ENCODE assay signal across 19 mouse cellular contexts in the genomic region with DNA sequence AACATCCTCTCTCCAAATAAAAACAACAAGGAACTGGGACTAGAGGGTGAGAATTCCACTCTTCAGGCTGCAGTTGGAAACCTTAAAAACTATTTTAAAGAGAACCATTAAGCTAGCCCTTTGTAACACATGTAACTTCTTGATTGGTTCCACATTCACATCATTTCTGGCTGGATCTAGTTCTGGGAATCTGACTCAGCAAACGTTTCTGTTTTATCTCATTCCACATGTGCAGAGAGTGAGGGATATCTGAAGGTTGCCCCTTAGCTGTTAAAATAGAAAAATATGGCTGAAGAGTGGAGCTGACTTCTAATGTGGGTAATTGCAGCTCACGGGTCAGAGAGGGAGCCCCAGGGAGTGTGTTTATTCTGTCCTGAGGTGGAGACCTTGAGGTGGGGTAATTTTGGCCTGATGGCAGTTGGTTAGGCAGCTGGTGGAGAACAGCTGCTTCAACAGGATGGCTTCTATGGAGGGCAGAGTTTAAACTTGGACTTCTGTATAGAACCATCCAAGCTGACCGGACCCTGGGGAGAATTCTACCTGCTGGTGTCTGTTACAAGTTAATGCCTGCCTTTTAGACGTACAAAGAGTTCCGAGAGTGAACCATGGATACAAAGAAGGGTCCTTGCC.
DNase-seq lines count a peak whose midpoint lies in the region; ATAC-seq lines count a peak whose summit lies in the region.
"Had no signal": no experiment of that assay in that cellular context is flagged by ENCODE, and none has a peak within 500 bp of the region (broad histone marks: within the 10 kb centered on the region; RNA-seq: fewer than 3 reads in every experiment).

No protein-coding gene starts in this region.

- H3K36me3 ChIP-seq in kidney, embryonic 15.5 days, result no peaks in the 10 kb centered on the region
- no peaks in the 10 kb centered on the region for H3K36me3 ChIP-seq in embryonic facial prominence, embryonic 14.5 days (ENCODE audit: control insufficient read depth, insufficient read depth, low read length)
- H3K36me3 ChIP-seq in liver, embryonic 11.5 days (ENCODE audit: control insufficient read depth, insufficient read depth, low read length), result no peaks in the 10 kb centered on the region
- H3K36me3 ChIP-seq in hindbrain, embryonic 16.5 days (ENCODE audit: control insufficient read depth, insufficient read depth, low read length), result no peaks in the 10 kb centered on the region
- H3K36me3 ChIP-seq: forebrain, embryonic 10.5 days had no signal

- H3K4me2 ChIP-seq in kidney, embryonic 15.5 days, result no peak overlapping the region
- no peak overlapping the region for H3K4me2 ChIP-seq in embryonic facial prominence, embryonic 14.5 days (ENCODE audit: low read depth, low read length)
- 0 out of 2 replicates have a peak overlapping the region, but pooled peaks have one; percentile 5 for H3K4me2 ChIP-seq in liver, embryonic 11.5 days
- no peak overlapping the region for H3K4me2 ChIP-seq in hindbrain, embryonic 16.5 days (ENCODE audit: low read length)
- H3K4me2 ChIP-seq: hindbrain, embryonic 14.5 days had no signal

- H3K27me3 ChIP-seq in kidney, embryonic 15.5 days, result peaks cover 12% of the 10 kb centered on the region; the same call in 1 of the 2 replicates
- H3K27me3 ChIP-seq in embryonic facial prominence, embryonic 14.5 days (replicated peaks; ENCODE audit: control insufficient read depth, insufficient read depth, low read length), result 0 out of 2 replicates have a peak, but pooled peaks cover 3% of the 10 kb centered on the region
- no peaks in the 10 kb centered on the region for H3K27me3 ChIP-seq in liver, embryonic 11.5 days (replicated peaks; ENCODE audit: control insufficient read depth, insufficient read depth, low read length)
- no peaks in the 10 kb centered on the region for H3K27me3 ChIP-seq in hindbrain, embryonic 16.5 days (replicated peaks; ENCODE audit: control insufficient read depth, insufficient read depth, low read length)

- H3K9me3 ChIP-seq in kidney, embryonic 15.5 days (replicated peaks), result no peaks in the 10 kb centered on the region
- no peaks in the 10 kb centered on the region for H3K9me3 ChIP-seq in embryonic facial prominence, embryonic 14.5 days (ENCODE audit: control insufficient read depth, low read length)
- H3K9me3 ChIP-seq in liver, embryonic 11.5 days (ENCODE audit: control insufficient read depth, low read length), result no peaks in the 10 kb centered on the region
- H3K9me3 ChIP-seq in hindbrain, embryonic 16.5 days (ENCODE audit: control insufficient read depth, low read length), result no peaks in the 10 kb centered on the region
- H3K9me3 ChIP-seq: forebrain, embryonic 10.5 days had no signal

- no peak overlapping the region for H3K9ac ChIP-seq in kidney, embryonic 15.5 days
- no peak overlapping the region for H3K9ac ChIP-seq in embryonic facial prominence, embryonic 14.5 days (ENCODE audit: low read depth, low read length)
- no peak overlapping the region for H3K9ac ChIP-seq in liver, embryonic 11.5 days (ENCODE audit: low read depth, low read length)
- H3K9ac ChIP-seq in hindbrain, embryonic 16.5 days (ENCODE audit: low read depth, low read length), result no peak overlapping the region
- H3K9ac ChIP-seq: hindbrain, embryonic 14.5 days had no signal

- DNase-seq in kidney, postnatal 4 days, result no peak
- peak; percentile 64 for DNase-seq in embryonic facial prominence, embryonic 14.5 days (ENCODE audit: low spot score)
- no peak for DNase-seq in liver, embryonic 11.5 days (ENCODE audit: low spot score)
- DNase-seq in adrenal gland, postnatal 14 days, result no peak
- DNase-seq in spleen, postnatal 10 days (ENCODE audit: low spot score in 2 of 2), result no peak
- no peak for DNase-seq in right cerebral cortex, postnatal 10 days (ENCODE audit: low spot score in 2 of 2)
- DNase-seq: adrenal gland, adult 8-10 months; cerebellum, postnatal 36 days; gastrocnemius, postnatal 14 days; kidney, adult 2 months; layer of hippocampus, adult 9-11 months; left cerebral cortex, postnatal 4 days; right cerebral cortex, adult 18-20 months; thymus, postnatal 14 days had no signal

- no peak overlapping the region for H3K4me3 ChIP-seq in kidney, embryonic 15.5 days (replicated peaks)
- H3K4me3 ChIP-seq in embryonic facial prominence, embryonic 14.5 days (ENCODE audit: low read depth, low read length), result no peak overlapping the region
- no peak overlapping the region for H3K4me3 ChIP-seq in liver, embryonic 11.5 days (ENCODE audit: low read depth, low read length)
- H3K4me3 ChIP-seq in hindbrain, embryonic 16.5 days (ENCODE audit: low read length), result no peak overlapping the region
- H3K4me3 ChIP-seq: forebrain, embryonic 10.5 days had no signal

- no peak overlapping the region for H3K27ac ChIP-seq in kidney, embryonic 15.5 days
- H3K27ac ChIP-seq in embryonic facial prominence, embryonic 14.5 days (replicated peaks; ENCODE audit: low read depth, low read length), result peak overlapping the region; percentile 64
- H3K27ac ChIP-seq in liver, embryonic 11.5 days (ENCODE audit: low read depth, low read length), result peak overlapping the region; percentile 74
- no peak overlapping the region for H3K27ac ChIP-seq in hindbrain, embryonic 16.5 days (ENCODE audit: low read depth, low read length)
- H3K27ac ChIP-seq: forebrain, embryonic 10.5 days; hindbrain, embryonic 14.5 days; macrophage had no signal

- peak; percentile 29; the same call in 1 of the 2 replicates for ATAC-seq in kidney, embryonic 15.5 days (replicated peaks; ENCODE audit: low FRiP score)
- ATAC-seq in embryonic facial prominence, embryonic 14.5 days (ENCODE audit: low read depth), result peak; percentile 41; the same call in 1 of the 2 replicates
- ATAC-seq in liver, embryonic 11.5 days (replicated peaks; ENCODE audit: low FRiP score), result peak; percentile 82
- no peak for ATAC-seq in hindbrain, embryonic 16.5 days

- H3K4me1 ChIP-seq in kidney, embryonic 15.5 days, result 0 out of 2 replicates have a peak, but pooled peaks cover 3% of the 10 kb centered on the region
- no peaks in the 10 kb centered on the region for H3K4me1 ChIP-seq in embryonic facial prominence, embryonic 14.5 days (ENCODE audit: control insufficient read depth, insufficient read depth, low read length)
- H3K4me1 ChIP-seq in liver, embryonic 11.5 days (replicated peaks; ENCODE audit: control insufficient read depth, insufficient read depth, low read length), result peaks cover 4% of the 10 kb centered on the region
- H3K4me1 ChIP-seq in hindbrain, embryonic 16.5 days (ENCODE audit: control insufficient read depth, insufficient read depth, low read depth, low read length), result no peaks in the 10 kb centered on the region
- H3K4me1 ChIP-seq: forebrain, embryonic 10.5 days had no signal

- 45% methylated on average over 5 of the region's 5 CpGs for WGBS in kidney, embryonic 15.5 days
- WGBS in embryonic facial prominence, embryonic 14.5 days, result 44% methylated on average over 5 of the region's 5 CpGs
- WGBS in liver, embryonic 11.5 days, result 55% methylated on average over 5 of the region's 5 CpGs
- WGBS in hindbrain, embryonic 16.5 days, result 76% methylated on average over 5 of the region's 5 CpGs

Comparison
In these comparisons a context has a peak if more than half of its experiments do, and no peak if none do; other contexts are left out.
1. H3K27ac ChIP-seq: peak in embryonic facial prominence, embryonic 14.5 days (single experiment) and liver, embryonic 11.5 days (single experiment); none in kidney, embryonic 15.5 days (single experiment) and hindbrain, embryonic 16.5 days (single experiment).